Mouse (Mus musculus): ENCODE results near the gene Sec24a. TPM values are rescaled to one million over a fixed set of nuclear protein-coding genes. Genes with fewer than 3 reads are reported as not detected.
A peak's percentile ranks its signal among the peaks of the same experiment; 100 is the strongest.
"Not testable (repeated sequence)": the region's sequence is repeated elsewhere in the genome, so short reads cannot be mapped to it uniquely, and the experiment has no call there.

Sec24a gene
- total RNA-seq, 2 experiments from 2014 or later, result 16.7 to 19.4 TPM

GRCm38 (mm10) chr11:51763955-51764354, 521 bp upstream of the Sec24a start:
- intact Hi-C loops (cut with DNase I), result no loop called here
- DNase-seq (ENCODE audit: low spot score in 2 of 2), result no peak

DNA sequence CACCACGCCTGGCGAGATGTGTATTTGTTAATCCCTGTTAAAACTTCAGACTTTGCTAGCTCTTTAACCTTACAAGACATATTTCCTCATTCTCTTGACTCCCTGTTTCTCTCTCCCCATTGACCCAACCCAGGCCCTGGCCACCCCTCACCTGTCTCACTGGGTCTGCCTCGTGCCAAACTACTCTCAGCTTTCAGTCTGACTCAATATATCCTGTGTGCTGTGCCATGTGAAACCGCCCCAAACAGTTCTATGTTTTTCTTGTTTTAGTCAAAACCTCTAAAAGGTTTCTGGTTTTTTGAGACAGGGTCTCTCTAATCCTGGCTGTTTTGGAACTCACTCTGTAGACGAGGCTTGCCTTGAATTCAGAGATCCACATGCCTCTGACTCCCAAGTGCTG, 2.2 kb downstream of the Sec24a start:
- no peak for DNase-seq (ENCODE audit: low spot score in 2 of 2)
- intact Hi-C loops (cut with DNase I), result no loop called here

DNA sequence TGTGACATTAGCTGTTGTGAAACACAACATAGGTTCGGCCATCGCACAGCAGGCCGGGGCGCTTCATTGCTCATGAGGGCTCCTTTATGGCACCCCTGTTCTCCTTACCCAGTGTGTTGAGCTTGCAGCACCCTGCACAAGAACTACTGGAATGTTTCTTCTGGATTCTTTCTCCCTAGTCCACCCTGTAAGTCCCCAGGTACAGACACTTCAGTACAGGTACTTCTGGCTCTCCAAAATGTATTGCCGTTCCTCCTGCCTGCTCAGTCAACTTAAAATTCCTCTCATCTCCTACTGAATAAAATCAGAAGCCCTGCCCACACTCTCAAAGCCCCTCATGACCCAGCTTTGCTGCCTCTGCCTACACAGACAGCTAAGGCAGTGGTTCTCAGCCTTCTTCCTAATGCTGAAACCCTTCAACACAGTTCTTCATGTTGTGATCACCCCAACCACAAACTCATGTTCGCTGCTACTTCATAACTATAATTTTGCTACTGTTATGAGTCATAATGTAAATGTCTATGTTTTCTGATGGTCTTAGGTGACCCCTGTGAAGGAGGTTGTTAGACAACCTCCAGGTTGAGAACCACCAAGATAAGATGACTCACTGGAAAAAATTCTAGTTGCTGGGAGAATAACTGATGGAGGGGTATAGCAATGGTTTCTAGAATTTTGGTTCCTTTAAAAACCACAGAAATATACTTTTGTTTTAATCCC, 3.3 kb downstream of the Sec24a start:
- intact Hi-C loops (cut with DNase I), result no loop called here
- DNase-seq (ENCODE audit: low spot score in 2 of 2), result no peak

GRCm38 (mm10) chr11:51759251-51759650, 4.2 kb downstream of the Sec24a start:
- intact Hi-C loops (cut with DNase I), result no loop called here
- DNase-seq (ENCODE audit: low spot score in 2 of 2), result no peak

GRCm38 (mm10) chr11:51758207-51758606, 5.2 kb downstream of the Sec24a start:
- intact Hi-C loops (cut with DNase I); DNase-seq (ENCODE audit: low spot score in 2 of 2): not testable (repeated sequence)

DNA sequence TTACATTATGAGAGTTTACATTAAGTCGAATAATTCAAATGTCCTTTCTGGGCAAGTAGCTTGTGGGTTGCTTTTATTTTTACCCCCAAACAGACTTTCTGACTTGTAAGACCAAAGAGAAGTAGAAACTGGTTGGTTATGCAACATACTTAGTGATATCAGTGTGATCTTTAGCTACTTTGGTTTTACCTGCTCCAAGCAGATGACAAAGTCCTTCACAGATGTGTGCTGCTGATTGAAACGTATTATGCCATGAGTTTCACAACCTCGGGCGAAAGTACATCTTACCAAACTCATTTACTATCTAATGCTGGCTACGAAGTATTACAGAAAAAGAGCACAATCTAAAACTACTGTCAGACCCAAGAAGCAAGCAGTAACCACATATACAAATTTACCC, 5.8 kb downstream of the Sec24a start:
- no peak for DNase-seq (ENCODE audit: low spot score in 2 of 2)
- intact Hi-C loops (cut with DNase I), result no loop called here

DNA sequence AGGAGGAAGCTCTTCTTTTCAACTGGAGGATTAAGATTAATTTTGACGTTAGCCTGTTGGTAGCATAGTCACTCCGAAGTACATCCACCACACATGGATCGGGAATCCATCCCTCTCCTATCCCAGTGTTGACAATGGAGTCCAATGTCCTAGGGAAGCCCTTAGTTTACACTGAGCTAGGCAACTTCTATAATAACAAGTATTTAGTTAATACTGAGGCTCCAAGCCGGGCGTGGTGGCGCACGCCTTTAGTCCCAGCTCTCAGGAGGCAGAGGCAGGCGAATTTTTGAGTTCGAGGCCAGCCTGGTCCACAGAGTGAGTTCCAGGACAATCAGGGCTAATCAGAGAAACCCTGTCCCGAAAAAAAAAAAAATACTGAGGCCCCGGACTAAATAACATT, 6.4 kb downstream of the Sec24a start:
- no peak for DNase-seq (ENCODE audit: low spot score in 2 of 2)
- intact Hi-C loops (cut with DNase I), result no loop called here

DNA sequence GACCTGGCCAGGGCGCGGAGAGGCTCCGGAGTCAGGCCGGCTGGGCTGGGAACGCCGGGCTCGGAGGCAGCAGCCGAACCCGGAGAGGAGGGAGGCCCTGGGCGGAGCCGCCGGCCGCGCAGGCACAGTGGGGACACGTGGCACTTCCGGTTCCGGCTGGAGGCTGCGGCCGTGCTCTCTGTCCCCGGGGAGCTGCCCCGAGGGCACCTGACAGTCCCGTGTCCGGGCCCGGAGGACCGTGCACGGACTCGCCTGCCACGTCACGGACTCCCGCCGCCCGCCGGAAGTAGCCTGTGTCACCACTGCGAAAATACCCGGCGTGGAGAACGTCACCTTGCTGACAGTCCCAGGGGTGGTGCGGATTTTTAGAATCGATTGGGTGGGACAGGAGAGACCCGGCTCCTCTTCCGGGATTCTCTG, 7.1 kb downstream of the Sec24a start:
- intact Hi-C loops (cut with DNase I), result no loop called here
- DNase-seq (ENCODE audit: low spot score in 2 of 2), result peak; percentile 90 to 93

GRCm38 (mm10) chr11:51755621-51756311, 7.7 kb downstream of the Sec24a start:
- DNase-seq (ENCODE audit: low spot score in 2 of 2), result no peak
- intact Hi-C loops (cut with DNase I), result no loop called here

DNA sequence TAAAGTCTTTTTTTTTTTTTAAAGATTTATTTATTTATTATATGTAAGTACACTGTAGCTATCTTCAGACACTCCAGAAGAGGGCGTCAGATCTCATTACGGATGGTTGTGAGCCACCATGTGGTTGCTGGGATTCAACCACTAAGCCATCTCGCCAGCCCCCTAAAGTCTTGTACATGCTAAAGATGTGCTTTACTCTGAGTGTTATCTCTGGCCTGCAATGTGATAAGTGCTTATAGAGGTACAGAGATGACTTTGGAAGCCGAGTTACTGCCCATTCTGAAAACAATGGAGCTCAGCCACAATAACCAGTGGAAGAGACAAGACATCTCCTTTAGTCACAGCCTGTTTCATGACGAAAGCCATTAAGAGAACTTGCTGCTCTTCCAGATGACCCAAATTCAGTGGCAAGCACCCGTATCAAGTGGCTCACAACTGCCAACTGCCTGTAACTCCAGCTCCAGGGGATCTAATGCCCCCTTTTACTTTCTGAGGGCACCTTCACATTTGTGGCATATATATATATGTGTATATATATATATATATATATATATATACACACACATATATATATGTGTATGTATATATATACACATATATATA, 11.7 kb downstream of the Sec24a start:
- DNase-seq (ENCODE audit: low spot score in 2 of 2); intact Hi-C loops (cut with DNase I): not testable (repeated sequence)

GRCm38 (mm10) chr11:51746096-51746495, 17.3 kb downstream of the Sec24a start:
- intact Hi-C loops (cut with DNase I), result no loop called here
- no peak for DNase-seq (ENCODE audit: low spot score in 2 of 2)

- DNase-seq (ENCODE audit: low spot score in 2 of 2), result no peak
- intact Hi-C loops (cut with DNase I), result no loop called here
These were observed 22.7 kb downstream of the Sec24a start for GRCm38 (mm10) chr11:51740701-51741100.

DNA sequence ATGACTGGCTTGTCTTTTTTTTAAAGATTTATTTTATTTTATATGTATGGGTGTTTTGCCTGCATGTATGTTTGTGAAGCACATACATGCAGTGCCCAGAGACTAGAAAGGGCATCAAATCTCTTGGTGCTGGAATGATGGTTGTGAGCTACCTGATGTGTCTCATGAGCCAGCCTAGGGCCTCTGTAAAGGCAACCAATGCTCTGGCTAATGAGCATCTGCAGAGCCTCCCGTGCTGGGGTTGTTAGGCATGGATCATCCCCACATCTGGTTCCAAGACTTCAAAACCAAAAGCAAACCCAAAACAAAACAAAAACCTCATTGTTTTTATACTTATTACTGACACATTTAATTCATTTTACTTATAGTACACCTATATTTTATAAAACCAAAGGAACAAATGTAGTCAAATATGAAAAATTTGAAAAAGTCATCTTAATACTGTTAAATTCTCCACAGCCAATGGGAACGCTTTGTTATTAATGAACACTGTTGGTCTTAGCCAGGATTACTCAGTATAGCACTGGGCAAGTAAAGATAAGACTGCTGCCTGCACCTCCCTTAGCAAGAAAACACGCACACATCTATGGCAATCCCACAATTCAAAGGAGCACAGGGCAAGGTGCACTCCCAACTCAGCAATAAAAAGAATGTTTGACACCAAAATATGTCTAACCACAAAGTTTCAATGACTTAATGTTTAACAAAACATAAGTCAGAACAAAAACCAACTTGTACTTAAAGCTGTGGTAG, 24.6 kb downstream of the Sec24a start:
- intact Hi-C loops (cut with DNase I), result no loop called here
- DNase-seq (ENCODE audit: low spot score in 2 of 2), result no peak

GRCm38 (mm10) chr11:51734218-51734617, 29.2 kb downstream of the Sec24a start:
- intact Hi-C loops (cut with DNase I); DNase-seq (ENCODE audit: low spot score in 2 of 2): not testable (repeated sequence)

DNA sequence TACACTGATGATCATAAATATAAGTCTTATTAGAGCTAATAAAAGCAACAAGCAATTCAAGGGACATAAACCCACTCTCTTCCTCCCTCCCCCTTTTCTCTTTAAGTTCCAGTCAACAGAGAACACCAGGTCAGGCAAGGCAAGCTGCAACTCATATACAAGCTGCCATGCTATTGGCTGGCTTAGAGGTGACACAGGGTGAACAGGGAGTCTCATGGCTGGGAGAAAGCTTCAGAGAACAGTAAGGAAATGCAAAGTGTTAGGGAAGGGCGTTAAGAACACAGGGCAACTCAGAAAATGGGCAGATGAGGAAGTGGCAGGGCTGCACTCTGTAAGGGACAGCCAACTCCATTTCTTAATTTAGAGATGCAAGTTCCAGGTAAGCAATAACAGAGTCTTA, 30.6 kb downstream of the Sec24a start:
- DNase-seq (ENCODE audit: low spot score in 2 of 2), result no peak
- intact Hi-C loops (cut with DNase I), result no loop called here

- intact Hi-C loops (cut with DNase I), result no loop called here
- DNase-seq (ENCODE audit: low spot score in 2 of 2), result no peak
These were observed 42.4 kb downstream of the Sec24a start for GRCm38 (mm10) chr11:51721066-51721465.

DNA sequence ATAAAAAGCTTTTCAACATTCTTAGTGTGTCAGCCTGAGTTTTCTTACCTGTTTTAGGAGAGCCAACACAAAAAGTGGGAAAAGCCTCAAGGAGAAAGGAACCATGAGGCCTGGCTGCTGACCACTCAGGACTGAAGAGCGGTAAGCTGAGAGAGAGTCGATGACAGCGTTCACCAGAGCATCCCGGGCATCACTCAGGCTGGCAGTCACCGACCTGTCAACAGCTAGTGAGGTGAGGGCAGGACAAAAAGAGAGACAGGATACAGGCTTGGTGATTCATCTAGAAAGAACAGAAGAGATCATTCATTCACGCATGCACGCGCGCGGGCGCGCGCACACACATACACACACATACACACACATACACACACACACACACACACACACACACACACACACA, 56.4 kb downstream of the Sec24a start:
- DNase-seq (ENCODE audit: low spot score in 2 of 2), result no peak
- intact Hi-C loops (cut with DNase I), result no loop called here

DNA sequence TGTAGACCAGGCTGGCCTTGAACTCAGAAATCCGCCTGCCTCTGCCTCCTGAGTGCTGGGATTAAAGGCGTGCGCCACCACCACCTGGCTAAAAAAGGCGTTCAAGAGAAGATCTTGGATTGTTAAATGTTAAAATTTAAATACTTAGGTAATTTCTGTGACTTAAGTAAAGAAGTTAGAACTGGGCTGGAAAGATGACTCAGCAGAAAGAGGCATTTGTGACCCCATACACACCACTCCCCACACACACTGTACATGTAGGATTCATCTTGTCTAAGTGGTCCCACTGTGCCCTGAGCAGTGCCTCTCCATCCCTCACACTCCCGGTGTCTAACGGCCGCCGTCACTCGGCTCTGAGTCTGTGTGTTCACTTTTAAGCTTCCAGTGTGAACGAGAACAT, 57.0 kb downstream of the Sec24a start:
- intact Hi-C loops (cut with DNase I), result no loop called here
- no peak for DNase-seq (ENCODE audit: low spot score in 2 of 2)

- intact Hi-C loops (cut with DNase I), result no loop called here
- DNase-seq (ENCODE audit: low spot score in 2 of 2), result no peak
These were observed 59.9 kb downstream of the Sec24a start for GRCm38 (mm10) chr11:51703379-51703998.

- intact Hi-C loops (cut with DNase I), result no loop called here
- no peak for DNase-seq (ENCODE audit: low spot score in 2 of 2)
These were observed 60.6 kb downstream of the Sec24a start for GRCm38 (mm10) chr11:51702831-51703230.

Data from left cerebral cortex, postnatal 36 days (tissue).